Mouse (Mus musculus) intestine, postnatal 0 days (tissue): Measurements from ENCODE around the gene Gmps. TPM values are rescaled to one million over a fixed set of nuclear protein-coding genes. Genes with fewer than 3 reads are reported as not detected.

ENCODE experiments used
- ATAC-seq: fragments of 200-750 bp; cut with Nextera tagmentation; 2 replicates; pipeline ENCODE4 v1.8.0; 2017; ENCODE audit warnings: mild to moderate bottlenecking, moderate TSS enrichment, moderate library complexity
- H3K27ac ChIP-seq: fragments of 300-500 bp; sonication (generic); 2 replicates; pipeline ENCODE4 v1.5.1; 2014; ENCODE audit warnings: mild to moderate bottlenecking, low read depth, low read length, moderate library complexity
- H3K27me3 ChIP-seq: fragments of 300-500 bp; sonication (generic); replicated peaks from 2 replicates; pipeline ENCODE4 v1.6.1; 2014; ENCODE audit warnings: low read length, mixed read lengths; ENCODE audit not compliant: control insufficient read depth, insufficient read depth
- H3K36me3 ChIP-seq: fragments of 300-500 bp; sonication (generic); 2 replicates; pipeline ENCODE4 v1.6.1; 2014; ENCODE audit warnings: mild to moderate bottlenecking, moderate library complexity; ENCODE audit not compliant: control insufficient read depth, insufficient read depth
- H3K4me1 ChIP-seq: fragments of 300-500 bp; sonication (generic); replicated peaks from 2 replicates; pipeline ENCODE4 v1.6.1; 2014; ENCODE audit warnings: antibody characterized with exemption, low read length, mixed read lengths; ENCODE audit not compliant: control insufficient read depth, insufficient read depth
- H3K4me2 ChIP-seq: fragments of 300-500 bp; sonication (generic); replicated peaks from 2 replicates; pipeline ENCODE4 v1.6.1; 2014; ENCODE audit warnings: low read depth, mild to moderate bottlenecking, moderate library complexity
- H3K4me3 ChIP-seq: fragments of 300-500 bp; sonication (generic); 2 replicates; pipeline ENCODE4 v1.5.1; 2014; ENCODE audit warnings: low read depth, low read length
- H3K9ac ChIP-seq: fragments of 300-500 bp; sonication (generic); 2 replicates; pipeline ENCODE4 v1.6.1; 2014; ENCODE audit warnings: mild to moderate bottlenecking, low read depth, low read length
- H3K9me3 ChIP-seq: fragments of 300-500 bp; sonication (generic); 2 replicates; pipeline ENCODE4 v1.6.1; 2016; ENCODE audit warnings: mixed run types; ENCODE audit not compliant: control insufficient read depth
- CTCF ChIP-seq: sonication (generic); IDR thresholded peaks from 2 replicates; pipeline ENCODE4 v1.5.1; 2016; ENCODE audit warnings: low read depth, mild to moderate bottlenecking, control low read depth, antibody characterized with exemption, moderate library complexity
- WGBS: fragments of 180-500 bp; shearing (Covaris S2); extraction: QIAGEN DNeasy Blood & Tissue Kit; methylation state at CpG from one replicate; pipeline ENCODE4 v1.1.7; 2014; 5-methylcytosine and 5-hydroxymethylcytosine counted together
- polyA plus RNA-seq: library from polyadenylated mRNA; unstranded; fragments of >200 nt; fragmentation: Nextera tagmentation; extraction: Ambion mirVana; gene quantifications from 2 replicates; pipeline ENCODE4 v1.2.1, GENCODE M21; 2015

Gmps gene
- polyA plus RNA-seq, 1 experiment from 2014 or later, result 12.4 TPM

DNA sequence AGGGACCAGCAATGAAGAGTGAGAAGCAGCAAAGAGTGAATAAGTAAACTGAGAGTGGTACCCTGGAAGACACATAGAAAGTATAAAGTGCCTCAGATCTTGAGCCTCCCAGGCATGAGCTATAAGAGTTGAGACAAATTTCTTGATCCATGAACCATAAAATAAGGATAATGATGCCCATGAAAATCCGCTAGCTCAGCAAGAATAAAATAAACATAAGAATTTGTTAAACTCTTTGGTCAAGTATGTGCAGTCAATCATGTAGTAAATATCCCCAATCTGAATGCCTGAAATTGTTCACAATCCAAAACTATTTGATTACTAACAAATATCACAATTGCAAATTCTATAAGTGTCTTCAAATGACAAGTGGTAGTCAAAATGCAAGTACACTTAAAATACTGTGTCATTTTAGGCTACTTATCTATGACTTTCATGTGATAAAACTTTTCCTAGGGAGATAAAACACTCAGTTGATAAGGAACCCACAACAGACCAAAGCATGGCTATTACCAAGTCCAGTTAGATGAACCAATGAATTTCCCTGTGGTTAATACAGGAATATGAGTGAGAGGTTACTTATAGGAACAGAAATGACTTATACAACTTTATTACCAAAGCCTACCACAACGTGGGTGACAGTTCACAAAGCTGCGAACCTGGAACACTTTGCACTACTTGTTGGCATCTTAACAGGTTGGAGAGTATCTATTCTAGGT lies 13.0 kb downstream of the Gmps start:
- Histone ChIP-seq H3K9me3 (no peaks in the 10 kb centered on the region), H3K27me3 (no peaks in the 10 kb centered on the region), H3K4me2 (no peak overlapping the region), H3K4me1 (no peaks in the 10 kb centered on the region), H3K36me3 (peaks cover 60% of the 10 kb centered on the region), H3K4me3 (no peak overlapping the region), H3K27ac (no peak overlapping the region), H3K9ac (no peak overlapping the region)
- ATAC-seq, result no peak
- TF ChIP-seq CTCF, result no peak
- 92% methylated on average over 3 of the region's 3 CpGs for WGBS

DNA sequence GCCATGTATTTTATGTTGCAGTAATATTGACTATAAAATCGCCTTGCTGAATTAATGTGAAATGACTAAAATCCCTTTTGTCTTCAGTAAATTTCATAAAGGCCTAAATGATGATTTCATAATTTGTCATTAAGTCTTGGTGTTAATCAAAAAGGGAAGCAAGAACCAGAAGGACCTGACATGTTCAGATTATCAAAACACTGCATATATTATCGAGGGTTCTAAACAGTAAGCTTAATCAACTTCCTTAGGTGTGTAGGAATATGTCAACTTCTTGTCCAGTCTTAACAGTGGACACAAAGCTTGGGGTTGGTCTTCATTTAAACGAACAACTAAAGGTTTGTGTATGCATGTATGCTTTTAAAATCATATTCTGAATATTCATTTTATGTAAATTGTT lies 45.5 kb downstream of the Gmps start:
- Histone ChIP-seq H3K27ac (no peak overlapping the region), H3K27me3 (no peaks in the 10 kb centered on the region), H3K36me3 (no peaks in the 10 kb centered on the region), H3K9me3 (no peaks in the 10 kb centered on the region), H3K4me3 (no peak overlapping the region), H3K9ac (no peak overlapping the region), H3K4me2 (no peak overlapping the region), H3K4me1 (no peaks in the 10 kb centered on the region)
- TF ChIP-seq CTCF, result no peak
- 98% methylated on average over 3 of the region's 3 CpGs for WGBS
- ATAC-seq, result no peak

DNA sequence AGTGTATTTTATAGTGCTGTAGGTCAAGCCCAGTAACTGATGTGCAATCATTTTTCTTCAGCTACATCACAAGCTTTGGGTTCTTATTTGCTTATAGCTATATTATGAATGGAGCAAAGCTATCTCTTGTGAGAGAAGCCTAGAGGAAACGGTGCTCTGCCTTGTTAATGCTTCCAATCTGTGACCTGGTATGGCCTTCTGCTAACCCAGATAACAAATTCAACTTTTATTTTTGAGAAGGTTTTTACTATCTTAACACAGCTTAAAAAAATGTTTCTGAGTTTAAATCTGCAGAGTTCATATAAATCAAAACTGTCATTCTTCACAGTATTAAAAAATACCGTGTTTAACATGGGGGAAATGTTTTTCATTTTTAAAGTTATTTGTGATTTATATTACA lies 46.0 kb downstream of the Gmps start:
- H3K9me3 ChIP-seq, result no peaks in the 10 kb centered on the region
- H3K27me3 ChIP-seq, result no peaks in the 10 kb centered on the region
- no peak overlapping the region for H3K4me3 ChIP-seq
- no peaks in the 10 kb centered on the region for H3K4me1 ChIP-seq
- no peak overlapping the region for H3K9ac ChIP-seq
- no peak overlapping the region for H3K4me2 ChIP-seq
- no peak for TF ChIP-seq CTCF
- ATAC-seq, result no peak
- WGBS, result 82% methylated on average over 2 of the region's 2 CpGs
- H3K27ac ChIP-seq, result no peak overlapping the region
- H3K36me3 ChIP-seq, result no peaks in the 10 kb centered on the region

DNA sequence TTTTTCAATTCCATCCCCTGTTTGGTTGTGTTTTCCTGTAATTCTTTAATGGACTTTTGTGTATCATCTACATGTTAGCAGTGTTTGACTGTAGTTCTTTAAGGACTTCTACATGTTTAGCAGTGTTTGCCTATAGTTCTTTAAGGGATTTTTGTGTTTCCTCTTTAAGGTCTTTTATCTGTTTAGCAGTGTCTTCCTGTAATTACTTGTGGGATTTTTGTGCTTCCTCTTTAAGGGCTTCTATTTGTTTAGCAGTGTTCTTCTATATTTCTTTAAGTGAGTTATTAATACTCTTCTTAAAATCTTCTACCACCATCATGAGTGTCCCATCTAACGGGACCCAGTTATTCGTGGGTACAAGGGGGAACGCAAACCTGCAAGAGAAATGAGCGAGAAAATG lies 53.9 kb downstream of the Gmps start:
- no peaks in the 10 kb centered on the region for H3K36me3 ChIP-seq
- no peak for TF ChIP-seq CTCF
- no peak overlapping the region for H3K4me3 ChIP-seq
- H3K9ac ChIP-seq, result no peak overlapping the region
- H3K9me3 ChIP-seq, result no peaks in the 10 kb centered on the region
- ATAC-seq, result no peak
- 98% methylated on average over 4 of the region's 4 CpGs for WGBS
- H3K4me2 ChIP-seq, result no peak overlapping the region
- H3K4me1 ChIP-seq, result no peaks in the 10 kb centered on the region
- no peaks in the 10 kb centered on the region for H3K27me3 ChIP-seq
- no peak overlapping the region for H3K27ac ChIP-seq

- no peaks in the 10 kb centered on the region for H3K4me1 ChIP-seq
- no peak overlapping the region for H3K27ac ChIP-seq
- no peak overlapping the region for H3K4me2 ChIP-seq
- H3K36me3 ChIP-seq, result no peaks in the 10 kb centered on the region
- H3K4me3 ChIP-seq, result no peak overlapping the region
- ATAC-seq, result no peak
- WGBS, result 64% methylated on average over 7 of the region's 7 CpGs
- H3K9ac ChIP-seq, result no peak overlapping the region
- TF ChIP-seq CTCF, result no peak
- H3K9me3 ChIP-seq, result no peaks in the 10 kb centered on the region
- no peaks in the 10 kb centered on the region for H3K27me3 ChIP-seq
Measured at GRCm38 (mm10) chr3:64038136-64038841, 62.4 kb downstream of the Gmps start.

- Histone ChIP-seq H3K27ac (no peak overlapping the region), H3K27me3 (no peaks in the 10 kb centered on the region), H3K4me2 (peak overlapping the region; percentile 85), H3K36me3 (no peaks in the 10 kb centered on the region), H3K4me3 (peak overlapping the region; percentile 46), H3K4me1 (no peaks in the 10 kb centered on the region), H3K9me3 (no peaks in the 10 kb centered on the region), H3K9ac (peak overlapping the region; percentile 45; the same call in 1 of the 2 replicates)
- TF ChIP-seq CTCF, result peak; percentile 91
- ATAC-seq, result peak; percentile 68
- 12% methylated on average over 25 of the region's 25 CpGs for WGBS
Measured at GRCm38 (mm10) chr3:64039818-64040784, 64.2 kb downstream of the Gmps start.

Other genes starting within 250 kb of the Gmps start
- 2.2 and 2.6 TPM in 2 replicates for gene Plch1, start 76.6 kb upstream of the Gmps start, polyA plus RNA-seq
- gene E130311K13Rik, start 46.6 kb upstream of the Gmps start, polyA plus RNA-seq, result 3.4 and 3.7 TPM in 2 replicates
- 22.4 and 25.2 TPM in 2 replicates for gene Slc33a1, start 11.3 kb upstream of the Gmps start, polyA plus RNA-seq
- gene Vmn2r1, start 105.4 kb downstream of the Gmps start, polyA plus RNA-seq, result 0.01 and 0.07 TPM in 2 replicates
- gene Vmn2r2, start 165.8 kb downstream of the Gmps start, polyA plus RNA-seq, result 0.05 and 0.08 TPM in 2 replicates